Mouse (Mus musculus) hindbrain, postnatal 0 days (tissue): ENCODE measurements around the gene Cntd1. TPM values are rescaled to one million over a fixed set of nuclear protein-coding genes. Genes with fewer than 3 reads are reported as not detected.

ENCODE experiments used
- ATAC-seq: fragments of 200-750 bp; cut with Nextera tagmentation; 2 replicates; pipeline ENCODE4 v1.8.0; 2017; ENCODE audit warnings: mild to moderate bottlenecking, moderate TSS enrichment, moderate library complexity
- DNase-seq: peaks from one replicate; pipeline ENCODE4 v3.0.0-alpha.2; 2015; ENCODE audit warnings: low spot score
- H3K27ac ChIP-seq: fragments of 300-500 bp; sonication (generic); 2 replicates; pipeline ENCODE4 v1.5.1; 2014; ENCODE audit warnings: mild to moderate bottlenecking
- H3K27me3 ChIP-seq: fragments of 300-500 bp; sonication (generic); 2 replicates; pipeline ENCODE4 v1.6.1; 2014; ENCODE audit warnings: low read length, mixed read lengths; ENCODE audit not compliant: insufficient read depth
- H3K36me3 ChIP-seq: fragments of 300-500 bp; sonication (generic); 2 replicates; pipeline ENCODE4 v1.6.1; 2014; ENCODE audit warnings: low read length, mixed read lengths; ENCODE audit not compliant: insufficient read depth
- H3K4me1 ChIP-seq: fragments of 300-500 bp; sonication (generic); 2 replicates; pipeline ENCODE4 v1.6.1; 2014; ENCODE audit warnings: antibody characterized with exemption, low read length, mixed read lengths; ENCODE audit not compliant: insufficient read depth
- H3K4me2 ChIP-seq: fragments of 300-500 bp; sonication (generic); 2 replicates; pipeline ENCODE4 v1.6.1; 2014; ENCODE audit warnings: low read depth, mild to moderate bottlenecking, low read length, moderate library complexity, mixed read lengths
- H3K4me3 ChIP-seq: fragments of 300-500 bp; sonication (generic); 2 replicates; pipeline ENCODE4 v1.5.1; 2014; ENCODE audit warnings: low read length
- H3K9ac ChIP-seq: fragments of 300-500 bp; sonication (generic); replicated peaks from 2 replicates; pipeline ENCODE4 v1.6.1; 2014; ENCODE audit warnings: mild to moderate bottlenecking, low read length, moderate library complexity, mixed read lengths
- H3K9me3 ChIP-seq: fragments of 300-500 bp; sonication (generic); 2 replicates; pipeline ENCODE4 v1.6.1; 2016; ENCODE audit warnings: low read length, mixed read lengths
- CTCF ChIP-seq: IDR thresholded peaks from 2 replicates; pipeline ENCODE4 v1.5.1; 2016; ENCODE audit warnings: antibody characterized with exemption, control low read depth, low read depth
- WGBS: fragments of 180-500 bp; shearing (Covaris S2); extraction: QIAGEN DNeasy Blood & Tissue Kit; methylation state at CpG from one replicate; pipeline ENCODE4 v1.1.7; 2014; 5-methylcytosine and 5-hydroxymethylcytosine counted together
- polyA plus RNA-seq: library from polyadenylated mRNA; unstranded; fragments of >200 nt; fragmentation: Nextera tagmentation; extraction: Ambion mirVana; gene quantifications from 2 replicates; pipeline ENCODE4 v1.2.1, GENCODE M21; 2015
- total RNA-seq: library from RNA; depleted of rRNA; stranded (reverse); fragments of >200 nt; gene quantifications from 2 replicates; pipeline ENCODE4 v1.2.3, GENCODE M21; 2014

Cntd1 gene
- total and polyA plus RNA-seq, 2 experiments from 2014 or later, result 0.10 to 0.66 TPM

- peak overlapping the region; percentile 40 for H3K4me2 ChIP-seq
These were observed 46.6 kb upstream of the Cntd1 start for GRCm38 (mm10) chr11:101232010-101232839.

GRCm38 (mm10) chr11:101233240-101233639, 45.6 kb upstream of the Cntd1 start:
- H3K4me2 ChIP-seq, result no peak overlapping the region
- TF ChIP-seq CTCF, result no peak
- H3K36me3 ChIP-seq, result no peaks in the 10 kb centered on the region
- 87% methylated on average over 1 of the region's 1 CpGs for WGBS
- no peaks in the 10 kb centered on the region for H3K9me3 ChIP-seq
- H3K4me3 ChIP-seq, result no peak overlapping the region
- no peak overlapping the region for H3K27ac ChIP-seq
- no peak for ATAC-seq
- no peak for DNase-seq
- no peak overlapping the region for H3K9ac ChIP-seq
- H3K4me1 ChIP-seq, result no peaks in the 10 kb centered on the region
- no peaks in the 10 kb centered on the region for H3K27me3 ChIP-seq

More at GRCm38 (mm10) chr11:101232010-101232839, 46.6 kb upstream of the Cntd1 start:
- ATAC-seq (no peak), DNase-seq (no peak)
- peak overlapping the region; percentile 79 for H3K27ac ChIP-seq
- H3K9me3 ChIP-seq, result no peaks in the 10 kb centered on the region
- no peak overlapping the region for H3K4me3 ChIP-seq
- no peaks in the 10 kb centered on the region for H3K4me1 ChIP-seq
- H3K27me3 ChIP-seq, result no peaks in the 10 kb centered on the region
- no peaks in the 10 kb centered on the region for H3K36me3 ChIP-seq
- H3K9ac ChIP-seq, result no peak overlapping the region
- 60% methylated on average over 6 of the region's 6 CpGs for WGBS
- no peak for TF ChIP-seq CTCF

- no peak overlapping the region for H3K4me3 ChIP-seq
- H3K36me3 ChIP-seq, result no peaks in the 10 kb centered on the region
- H3K27me3 ChIP-seq, result no peaks in the 10 kb centered on the region
- DNase-seq, result no peak
- H3K9me3 ChIP-seq, result no peaks in the 10 kb centered on the region
- no peak overlapping the region for H3K27ac ChIP-seq
- ATAC-seq, result no peak
- H3K4me1 ChIP-seq, result no peaks in the 10 kb centered on the region
- H3K9ac ChIP-seq, result no peak overlapping the region
- no peak for TF ChIP-seq CTCF
- no peak overlapping the region for H3K4me2 ChIP-seq
These were observed 44.7 kb upstream of the Cntd1 start for GRCm38 (mm10) chr11:101234124-101234523.

DNA sequence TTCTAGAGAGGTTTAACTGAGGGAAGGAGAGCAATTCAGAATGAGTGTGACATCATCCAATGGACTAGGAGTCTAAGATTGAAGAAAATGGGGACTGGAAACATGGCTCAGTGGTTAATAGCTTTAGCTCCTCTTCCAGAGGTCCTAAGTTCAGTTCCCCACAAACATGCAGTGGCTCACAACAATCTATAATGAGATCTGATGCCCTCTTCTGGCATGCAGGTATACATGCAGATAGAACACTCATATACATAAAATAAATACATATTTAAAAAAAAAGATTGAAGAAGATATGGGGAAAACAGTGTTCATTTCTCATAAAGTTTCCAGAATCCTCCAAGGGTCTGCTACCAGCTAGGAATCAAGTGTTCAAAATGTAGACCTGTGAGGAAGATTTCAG, 43.4 kb upstream of the Cntd1 start:
- DNase-seq (no peak), ATAC-seq (no peak)
- H3K4me2 ChIP-seq, result no peak overlapping the region
- no peak overlapping the region for H3K4me3 ChIP-seq
- H3K27ac ChIP-seq, result no peak overlapping the region
- no peak overlapping the region for H3K9ac ChIP-seq
- H3K27me3 ChIP-seq, result no peaks in the 10 kb centered on the region
- TF ChIP-seq CTCF, result no peak
- no peaks in the 10 kb centered on the region for H3K4me1 ChIP-seq
- H3K36me3 ChIP-seq, result no peaks in the 10 kb centered on the region
- no peaks in the 10 kb centered on the region for H3K9me3 ChIP-seq

- DNase-seq, result no peak
- no peaks in the 10 kb centered on the region for H3K27me3 ChIP-seq
- ATAC-seq, result no peak
- no peak for TF ChIP-seq CTCF
- no peaks in the 10 kb centered on the region for H3K4me1 ChIP-seq
- no peak overlapping the region for H3K9ac ChIP-seq
- H3K36me3 ChIP-seq, result no peaks in the 10 kb centered on the region
- H3K9me3 ChIP-seq, result no peaks in the 10 kb centered on the region
- 94% methylated on average over 5 of the region's 5 CpGs for WGBS
- H3K27ac ChIP-seq, result no peak overlapping the region
- H3K4me3 ChIP-seq, result no peak overlapping the region
- no peak overlapping the region for H3K4me2 ChIP-seq
These were observed 42.0 kb upstream of the Cntd1 start for GRCm38 (mm10) chr11:101236782-101237181.

DNA sequence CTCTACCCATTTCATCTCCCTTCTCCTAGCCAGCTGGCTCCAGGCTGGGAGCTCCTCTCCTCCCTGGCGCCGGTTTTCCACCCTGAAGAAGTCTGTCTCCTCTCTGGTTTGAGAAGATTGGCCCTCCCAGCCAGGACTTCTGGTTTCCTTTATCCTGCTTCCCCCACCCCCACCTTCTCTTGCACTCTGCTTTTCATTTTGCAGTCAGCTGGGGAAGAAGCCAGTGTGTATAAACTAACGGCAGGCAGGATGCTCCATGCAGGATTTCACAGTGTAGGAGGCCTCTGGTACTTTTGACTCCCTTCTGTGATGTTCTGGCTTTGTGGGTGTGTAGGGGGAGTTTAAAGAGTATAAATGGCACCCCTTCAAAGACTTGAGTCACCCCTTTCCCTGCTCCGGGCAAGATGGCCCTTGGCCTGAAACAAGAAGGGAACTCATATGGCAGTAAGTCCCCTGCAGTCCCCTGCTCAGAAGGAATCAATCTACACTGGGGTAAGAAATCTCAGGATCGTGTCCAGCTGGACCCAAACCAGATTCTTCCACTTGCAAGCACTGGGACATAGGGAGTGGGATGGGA, 40.7 kb upstream of the Cntd1 start:
- ATAC-seq (peak; percentile 49; the same call in 1 of the 2 replicates), DNase-seq (peak; percentile 53)
- TF ChIP-seq CTCF, result no peak
- no peak overlapping the region for H3K4me3 ChIP-seq
- H3K27me3 ChIP-seq, result no peaks in the 10 kb centered on the region
- no peaks in the 10 kb centered on the region for H3K4me1 ChIP-seq
- 0 out of 2 replicates have a peak overlapping the region, but pooled peaks have one; percentile 13 for H3K9ac ChIP-seq
- no peaks in the 10 kb centered on the region for H3K9me3 ChIP-seq
- H3K36me3 ChIP-seq, result no peaks in the 10 kb centered on the region
- no peak overlapping the region for H3K4me2 ChIP-seq
- peak overlapping the region; percentile 59 for H3K27ac ChIP-seq
- 35% methylated on average over 5 of the region's 5 CpGs for WGBS

DNA sequence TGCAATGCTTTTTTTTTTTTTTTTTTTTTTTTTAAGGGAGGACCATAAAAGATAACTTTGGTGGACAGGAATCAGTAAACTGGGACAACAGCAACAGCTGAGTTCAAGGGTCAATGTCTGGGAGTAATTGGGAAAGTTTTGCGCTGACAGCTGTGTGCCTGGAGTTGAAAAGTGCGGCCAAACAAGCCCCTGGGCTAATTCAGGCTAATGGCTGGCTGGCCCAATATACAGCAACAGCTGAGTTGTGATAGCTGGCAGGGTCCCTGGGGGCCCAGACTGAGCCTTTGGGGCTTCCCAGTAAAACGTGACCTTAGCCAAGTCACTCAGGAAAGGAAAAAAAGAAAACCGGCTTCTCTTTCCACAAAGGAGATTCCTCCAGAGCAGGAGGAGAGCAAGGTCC, 33.7 kb upstream of the Cntd1 start:
- Histone ChIP-seq H3K4me3 (no peak overlapping the region), H3K27ac (no peak overlapping the region), H3K9me3 (no peaks in the 10 kb centered on the region), H3K27me3 (no peaks in the 10 kb centered on the region), H3K9ac (no peak overlapping the region), H3K4me2 (no peak overlapping the region), H3K4me1 (0 out of 2 replicates have a peak, but pooled peaks cover 4% of the 10 kb centered on the region), H3K36me3 (no peaks in the 10 kb centered on the region)
- DNase-seq (no peak), ATAC-seq (no peak)
- no peak for TF ChIP-seq CTCF
- 48% methylated on average over 4 of the region's 4 CpGs for WGBS
